Mouse (Mus musculus) heart, embryonic 13.5 days (tissue): ENCODE measurements around the gene Elp4. TPM values are rescaled to one million over a fixed set of nuclear protein-coding genes. Genes with fewer than 3 reads are reported as not detected.

Experiments used
- ATAC-seq: fragments of 200-750 bp; cut with Nextera tagmentation; 2 replicates; pipeline ENCODE4 v1.8.0; 2017; ENCODE audit warnings: moderate TSS enrichment; ENCODE audit not compliant: insufficient number of reproducible peaks, low FRiP score, low TSS enrichment; ENCODE audit errors: extremely low read depth
- H3K27ac ChIP-seq: fragments of 300-500 bp; sonication (generic); replicated peaks from 2 replicates; pipeline ENCODE4 v1.5.1; 2015; ENCODE audit warnings: moderate library complexity, mild to moderate bottlenecking, inconsistent platforms
- H3K27me3 ChIP-seq: fragments of 300-500 bp; sonication (generic); replicated peaks from 2 replicates; pipeline ENCODE4 v1.6.1; 2015; ENCODE audit warnings: mild to moderate bottlenecking, inconsistent platforms
- H3K36me3 ChIP-seq: fragments of 300-500 bp; sonication (generic); 2 replicates; pipeline ENCODE4 v1.6.1; 2015; ENCODE audit warnings: mild to moderate bottlenecking, inconsistent platforms
- H3K4me1 ChIP-seq: fragments of 300-500 bp; sonication (generic); 2 replicates; pipeline ENCODE4 v1.6.1; 2015; ENCODE audit warnings: inconsistent platforms
- H3K4me2 ChIP-seq: fragments of 300-500 bp; sonication (generic); 2 replicates; pipeline ENCODE4 v1.6.1; 2015; ENCODE audit warnings: inconsistent platforms, mild to moderate bottlenecking, moderate library complexity
- H3K4me3 ChIP-seq: fragments of 300-500 bp; sonication (generic); 2 replicates; pipeline ENCODE4 v1.5.1; 2015; ENCODE audit warnings: moderate library complexity, mild to moderate bottlenecking, inconsistent platforms
- H3K9ac ChIP-seq: fragments of 300-500 bp; sonication (generic); 2 replicates; pipeline ENCODE4 v1.6.1; 2015; ENCODE audit warnings: inconsistent platforms, mild to moderate bottlenecking, moderate library complexity
- H3K9me3 ChIP-seq: fragments of 300-500 bp; sonication (generic); 2 replicates; pipeline ENCODE4 v1.6.1; 2016; ENCODE audit warnings: inconsistent platforms
- WGBS: fragments of 180-500 bp; shearing (Covaris S2); methylation state at CpG from one replicate; pipeline ENCODE4 v1.1.7; 2015; ENCODE audit warnings: mixed read lengths; 5-methylcytosine and 5-hydroxymethylcytosine counted together
- polyA plus RNA-seq: library from polyadenylated mRNA; unstranded; fragments of >200 nt; fragmentation: Nextera tagmentation; extraction: Ambion mirVana; gene quantifications from 2 replicates; pipeline ENCODE4 v1.2.1, GENCODE M21; 2015

The Elp4 gene
- polyA plus RNA-seq, 1 experiment from 2014 or later: 18.0 TPM

DNA sequence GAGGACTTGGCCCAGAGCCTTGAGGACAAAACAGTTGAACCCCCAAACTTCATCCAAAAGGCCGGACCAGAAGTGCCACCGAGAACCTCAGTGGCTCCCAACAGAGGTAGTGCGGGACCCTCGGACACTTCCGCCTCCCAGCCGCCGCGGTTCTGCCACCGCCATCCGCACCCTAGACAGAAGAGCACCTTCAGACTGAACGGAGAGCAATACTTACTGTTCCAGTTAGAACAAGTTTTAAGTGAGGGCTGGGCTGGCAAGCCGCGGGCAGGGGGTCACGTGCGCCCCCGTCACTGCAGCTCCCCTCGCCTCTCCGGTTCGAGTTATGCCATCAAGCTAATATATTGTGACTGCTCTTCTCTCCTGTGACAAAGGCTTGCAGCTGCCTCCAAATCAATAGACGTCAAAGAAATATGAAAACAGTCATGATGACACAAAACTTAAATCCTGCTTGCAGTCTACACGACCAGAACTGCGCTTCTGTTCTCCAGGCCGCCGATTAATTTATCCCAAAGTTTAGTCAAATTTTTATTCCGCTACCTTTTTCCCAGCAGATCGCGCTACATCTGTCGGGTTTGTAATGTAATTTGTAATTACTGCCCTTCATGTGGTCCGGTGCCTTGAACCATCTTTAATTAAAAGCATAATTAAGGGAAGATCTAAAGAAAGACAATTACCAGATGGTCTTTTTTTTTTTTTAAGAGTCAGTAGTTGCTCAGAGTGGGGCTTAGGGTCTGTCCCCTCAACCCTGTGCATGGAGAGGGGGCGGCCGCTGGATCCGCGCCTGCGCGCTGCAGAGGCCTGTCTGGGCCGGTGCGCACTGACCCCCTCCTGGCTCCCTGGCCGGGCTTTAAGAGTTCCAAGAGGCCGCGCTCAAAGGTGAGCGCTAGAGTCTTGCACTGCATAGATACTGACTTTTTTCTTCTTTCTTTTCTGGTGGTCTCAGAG is 244.2 kb downstream of the Elp4 start:
- Histone ChIP-seq H3K9ac (no peak overlapping the region), H3K4me3 (peak overlapping the region; percentile 40), H3K4me2 (peak overlapping the region; percentile 62), H3K27me3 (peaks cover 97% of the 10 kb centered on the region), H3K9me3 (no peaks in the 10 kb centered on the region), H3K36me3 (no peaks in the 10 kb centered on the region), H3K27ac (no peak overlapping the region), H3K4me1 (peaks cover 16% of the 10 kb centered on the region)
- ATAC-seq: no peak
- 1% methylated on average over 41 of the region's 41 CpGs for WGBS

- H3K4me3 ChIP-seq: peak overlapping the region; percentile 40
- H3K9me3 ChIP-seq: no peaks in the 10 kb centered on the region
- H3K4me2 ChIP-seq: peak overlapping the region; percentile 62
- ATAC-seq: no peak
- WGBS: 10% methylated on average over 9 of the region's 9 CpGs
- peaks cover 97% of the 10 kb centered on the region for H3K27me3 ChIP-seq
- H3K4me1 ChIP-seq: peaks cover 16% of the 10 kb centered on the region
- no peak overlapping the region for H3K9ac ChIP-seq
- H3K36me3 ChIP-seq: no peaks in the 10 kb centered on the region
- H3K27ac ChIP-seq: no peak overlapping the region
Observed at GRCm38 (mm10) chr2:105659350-105659749, 245.0 kb downstream of the Elp4 start.

GRCm38 (mm10) chr2:105656456-105656855 is 247.9 kb downstream of the Elp4 start:
- Histone ChIP-seq H3K4me3 (no peak overlapping the region), H3K4me1 (peaks cover 16% of the 10 kb centered on the region), H3K9ac (no peak overlapping the region), H3K4me2 (no peak overlapping the region), H3K27me3 (peaks cover 94% of the 10 kb centered on the region), H3K36me3 (no peaks in the 10 kb centered on the region), H3K9me3 (no peaks in the 10 kb centered on the region), H3K27ac (no peak overlapping the region)
- ATAC-seq: no peak
- 74% methylated on average over 8 of the region's 8 CpGs for WGBS

Other genes with a start within 250 kb of the Elp4 start
- 0.09 and 0.19 TPM in 2 replicates for gene Pax6, start 235.7 kb downstream of the Elp4 start, polyA plus RNA-seq
- gene Immp1l, start 74 bp upstream of the Elp4 start, polyA plus RNA-seq: 108 and 125 TPM in 2 replicates
- gene Dnajc24, start 99.0 kb upstream of the Elp4 start, polyA plus RNA-seq: 27.0 and 30.4 TPM in 2 replicates